Comparison of ENCODE assay signal across 25 mouse cellular contexts in the genomic region with DNA sequence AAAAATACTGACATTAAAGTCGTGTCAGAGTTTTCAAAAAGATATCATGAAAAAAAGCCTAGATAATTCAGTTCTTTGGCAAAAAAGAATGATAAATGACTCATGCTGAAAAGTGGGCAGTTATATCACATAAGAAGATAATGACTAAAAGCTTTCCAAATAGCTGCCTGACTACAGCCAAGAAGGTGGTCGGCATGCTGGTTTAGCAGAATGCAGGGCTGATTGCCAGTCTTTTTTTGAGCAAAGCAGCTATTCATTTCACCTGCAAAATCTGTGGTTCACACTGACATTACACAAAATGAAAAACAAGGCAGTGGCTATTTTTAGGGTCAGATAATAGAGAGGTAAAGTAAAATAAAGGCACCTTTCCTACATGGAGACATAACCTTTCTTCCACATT.
DNase-seq lines count a peak whose midpoint lies in the region; ATAC-seq and TF ChIP-seq lines count a peak whose summit lies in the region.
"Had no signal": no experiment of that assay in that cellular context is flagged by ENCODE, and none has a peak within 500 bp of the region (broad histone marks: within the 10 kb centered on the region; RNA-seq: fewer than 3 reads in every experiment).

No protein-coding gene starts in this region.

- H3K36me3 ChIP-seq in forebrain, embryonic 14.5 days (ENCODE audit: control insufficient read depth, insufficient read depth, low read length): no peaks in the 10 kb centered on the region
- no peaks in the 10 kb centered on the region for H3K36me3 ChIP-seq in forebrain, embryonic 16.5 days (ENCODE audit: control insufficient read depth, insufficient read depth)
- no peaks in the 10 kb centered on the region for H3K36me3 ChIP-seq in midbrain, postnatal 0 days (ENCODE audit: insufficient read depth, low read length)
- H3K36me3 ChIP-seq in midbrain, embryonic 10.5 days: no peaks in the 10 kb centered on the region
- H3K36me3 ChIP-seq in heart, embryonic 10.5 days: no peaks in the 10 kb centered on the region
- H3K36me3 ChIP-seq: forebrain, embryonic 10.5 days; heart, embryonic 15.5 days; hindbrain, embryonic 15.5 days; kidney, embryonic 15.5 days; limb, embryonic 15.5 days; neural tube, embryonic 12.5 days had no signal

- 51% methylated on average over 2 of the region's 2 CpGs for WGBS in forebrain, embryonic 14.5 days
- 42% methylated on average over 2 of the region's 2 CpGs for WGBS in forebrain, embryonic 16.5 days
- 54% methylated on average over 2 of the region's 2 CpGs for WGBS in midbrain, postnatal 0 days
- 83% methylated on average over 2 of the region's 2 CpGs for WGBS in midbrain, embryonic 10.5 days
- 65% methylated on average over 2 of the region's 2 CpGs for WGBS in heart, embryonic 10.5 days

- no peaks in the 10 kb centered on the region for H3K4me1 ChIP-seq in forebrain, embryonic 14.5 days (ENCODE audit: control insufficient read depth, insufficient read depth, low read length)
- H3K4me1 ChIP-seq in forebrain, embryonic 16.5 days (replicated peaks; ENCODE audit: control insufficient read depth, insufficient read depth, low read length): no peaks in the 10 kb centered on the region
- H3K4me1 ChIP-seq in midbrain, postnatal 0 days (ENCODE audit: insufficient read depth, low read length): no peaks in the 10 kb centered on the region
- H3K4me1 ChIP-seq in midbrain, embryonic 10.5 days: no peaks in the 10 kb centered on the region
- H3K4me1 ChIP-seq in heart, embryonic 10.5 days: no peaks in the 10 kb centered on the region
- H3K4me1 ChIP-seq: forebrain, embryonic 10.5 days; heart, embryonic 15.5 days; hindbrain, embryonic 15.5 days; kidney, embryonic 15.5 days; limb, embryonic 15.5 days; megakaryocyte, embryonic 14.5 days; neural tube, embryonic 12.5 days had no signal

- H3K27ac ChIP-seq in forebrain, embryonic 14.5 days (ENCODE audit: low read depth, low read length): no peak overlapping the region
- H3K27ac ChIP-seq in forebrain, embryonic 16.5 days (ENCODE audit: low read length): no peak overlapping the region
- H3K27ac ChIP-seq in midbrain, postnatal 0 days (ENCODE audit: low read depth, low read length): no peak overlapping the region
- H3K27ac ChIP-seq in midbrain, embryonic 10.5 days (replicated peaks): no peak overlapping the region
- H3K27ac ChIP-seq in heart, embryonic 10.5 days: no peak overlapping the region
- H3K27ac ChIP-seq: forebrain, embryonic 10.5 days; heart, embryonic 15.5 days; hindbrain, embryonic 15.5 days; kidney, embryonic 15.5 days; limb, embryonic 15.5 days; liver, embryonic 14.5 days; neural tube, embryonic 12.5 days had no signal

- H3K4me3 ChIP-seq in forebrain, embryonic 14.5 days (ENCODE audit: low read depth, low read length): no peak overlapping the region
- no peak overlapping the region for H3K4me3 ChIP-seq in forebrain, embryonic 16.5 days (replicated peaks; ENCODE audit: low read length)
- H3K4me3 ChIP-seq in midbrain, postnatal 0 days (ENCODE audit: low read depth, low read length): no peak overlapping the region
- H3K4me3 ChIP-seq in midbrain, embryonic 10.5 days: no peak overlapping the region
- no peak overlapping the region for H3K4me3 ChIP-seq in heart, embryonic 10.5 days
- H3K4me3 ChIP-seq: forebrain, embryonic 10.5 days; heart, embryonic 15.5 days; hindbrain, embryonic 15.5 days; kidney, embryonic 15.5 days; limb, embryonic 15.5 days; megakaryocyte, embryonic 14.5 days; neural tube, embryonic 12.5 days had no signal

- DNase-seq in forebrain, embryonic 14.5 days (ENCODE audit: low spot score): peak; percentile 17
- peak; percentile 25 for DNase-seq in midbrain, postnatal 0 days (ENCODE audit: low spot score)
- DNase-seq in midbrain, embryonic 10.5 days (ENCODE audit: low spot score): no peak
- peak; percentile 71 for DNase-seq in cerebellum, adult 9-11 months
- no peak for DNase-seq in thymus, postnatal 25 days
- DNase-seq in heart, embryonic 10.5 days (ENCODE audit: low spot score): no peak
- DNase-seq in kidney, adult 8-10 months: no peak
- DNase-seq: adrenal gland, postnatal 14 days; gastrocnemius, postnatal 25 days; heart, postnatal 36 days; kidney, postnatal 4 days; midbrain, embryonic 14.5 days; thymus, postnatal 14 days had no signal

- no peaks in the 10 kb centered on the region for H3K27me3 ChIP-seq in forebrain, embryonic 14.5 days (replicated peaks; ENCODE audit: control insufficient read depth, insufficient read depth, low read length)
- no peaks in the 10 kb centered on the region for H3K27me3 ChIP-seq in forebrain, embryonic 16.5 days (replicated peaks; ENCODE audit: control insufficient read depth, insufficient read depth, low read length)
- no peaks in the 10 kb centered on the region for H3K27me3 ChIP-seq in midbrain, postnatal 0 days (ENCODE audit: insufficient read depth, low read length)
- no peaks in the 10 kb centered on the region for H3K27me3 ChIP-seq in midbrain, embryonic 10.5 days (ENCODE audit: low read depth, poor library complexity, severe bottlenecking)
- no peaks in the 10 kb centered on the region for H3K27me3 ChIP-seq in heart, embryonic 10.5 days (ENCODE audit: insufficient read depth, poor library complexity, severe bottlenecking)
- H3K27me3 ChIP-seq: heart, embryonic 15.5 days; hindbrain, embryonic 15.5 days; kidney, embryonic 15.5 days; limb, embryonic 15.5 days; megakaryocyte, embryonic 14.5 days; neural tube, embryonic 12.5 days had no signal

- no peak for ATAC-seq in forebrain, embryonic 14.5 days
- ATAC-seq in forebrain, embryonic 16.5 days: no peak
- ATAC-seq in midbrain, postnatal 0 days (ENCODE audit: low FRiP score): no peak
- ATAC-seq: CD4-positive, CD25-positive, alpha-beta regulatory T cell, adult 4 months; intestine, embryonic 16.5 days had no signal

- no peaks in the 10 kb centered on the region for H3K9me3 ChIP-seq in forebrain, embryonic 14.5 days (replicated peaks; ENCODE audit: control insufficient read depth, low read length)
- no peaks in the 10 kb centered on the region for H3K9me3 ChIP-seq in forebrain, embryonic 16.5 days (ENCODE audit: control insufficient read depth, low read length)
- no peaks in the 10 kb centered on the region for H3K9me3 ChIP-seq in midbrain, postnatal 0 days (ENCODE audit: low read length)
- H3K9me3 ChIP-seq in midbrain, embryonic 10.5 days (replicated peaks): no peaks in the 10 kb centered on the region
- H3K9me3 ChIP-seq in heart, embryonic 10.5 days: no peaks in the 10 kb centered on the region
- H3K9me3 ChIP-seq: forebrain, embryonic 10.5 days; heart, embryonic 15.5 days; hindbrain, embryonic 15.5 days; kidney, embryonic 15.5 days; limb, embryonic 15.5 days; megakaryocyte, embryonic 14.5 days; neural tube, embryonic 12.5 days had no signal

- no peak overlapping the region for H3K9ac ChIP-seq in forebrain, embryonic 14.5 days (ENCODE audit: low read length)
- H3K9ac ChIP-seq in forebrain, embryonic 16.5 days (replicated peaks; ENCODE audit: low read depth, low read length): no peak overlapping the region
- no peak overlapping the region for H3K9ac ChIP-seq in midbrain, postnatal 0 days (replicated peaks; ENCODE audit: low read length, poor library complexity, severe bottlenecking)
- H3K9ac ChIP-seq: heart, embryonic 15.5 days; hindbrain, embryonic 15.5 days; kidney, embryonic 15.5 days; limb, embryonic 15.5 days; liver, embryonic 14.5 days; lung, embryonic 14.5 days; neural tube, embryonic 12.5 days had no signal

- no peak for TF ChIP-seq CTCF in midbrain, postnatal 0 days (IDR thresholded peaks at IDR 0.05)

- no peak overlapping the region for H3K4me2 ChIP-seq in forebrain, embryonic 14.5 days (ENCODE audit: low read length)
- no peak overlapping the region for H3K4me2 ChIP-seq in forebrain, embryonic 16.5 days (ENCODE audit: low read length)
- H3K4me2 ChIP-seq in midbrain, postnatal 0 days (ENCODE audit: low read depth, low read length, poor library complexity, severe bottlenecking): no peak overlapping the region
- H3K4me2 ChIP-seq: heart, embryonic 15.5 days; hindbrain, embryonic 15.5 days; kidney, embryonic 15.5 days; limb, embryonic 15.5 days; lung, embryonic 14.5 days; neural tube, embryonic 12.5 days had no signal

Comparison
In these comparisons a context has a peak if more than half of its experiments do, and no peak if none do; other contexts are left out.
1. DNase-seq: peak in forebrain, embryonic 14.5 days (single experiment), midbrain, postnatal 0 days (single experiment) and cerebellum, adult 9-11 months (single experiment); none in midbrain, embryonic 10.5 days (single experiment), thymus, postnatal 25 days (single experiment), heart, embryonic 10.5 days (single experiment) and kidney, adult 8-10 months (0 of 2).